Mouse (Mus musculus) embryonic facial prominence, embryonic 12.5 days (tissue): ENCODE measurements at regions not wholly inside any gene's neighbourhood (a gene's known extent, or its start where the extent isn't known, plus 50 kb on each side); places are given as distances from the start of the nearest gene placed in this dataset.

Experiments used
- ATAC-seq: fragments of 200-750 bp; cut with Nextera tagmentation; 2 replicates; pipeline ENCODE4 v1.8.0; 2017; ENCODE audit not compliant: insufficient number of reproducible peaks, insufficient read depth, low FRiP score, low TSS enrichment
- H3K27ac ChIP-seq: fragments of 300-500 bp; sonication (generic); 2 replicates; pipeline ENCODE4 v1.5.1; 2016; ENCODE audit warnings: mild to moderate bottlenecking
- H3K27me3 ChIP-seq: fragments of 300-500 bp; sonication (generic); 2 replicates; pipeline ENCODE4 v1.6.1; 2016; ENCODE audit warnings: mild to moderate bottlenecking, moderate library complexity
- H3K36me3 ChIP-seq: fragments of 300-500 bp; sonication (generic); 2 replicates; pipeline ENCODE4 v1.6.1; 2016; ENCODE audit warnings: mild to moderate bottlenecking
- H3K4me1 ChIP-seq: fragments of 300-500 bp; sonication (generic); 2 replicates; pipeline ENCODE4 v1.6.1; 2016
- H3K4me2 ChIP-seq: fragments of 300-500 bp; sonication (generic); replicated peaks from 2 replicates; pipeline ENCODE4 v1.6.1; 2016; ENCODE audit warnings: mild to moderate bottlenecking, moderate library complexity
- H3K4me3 ChIP-seq: fragments of 300-500 bp; sonication (generic); 2 replicates; pipeline ENCODE4 v1.5.1; 2016; ENCODE audit warnings: mild to moderate bottlenecking
- H3K9ac ChIP-seq: fragments of 300-500 bp; sonication (generic); 2 replicates; pipeline ENCODE4 v1.6.1; 2016; ENCODE audit warnings: mild to moderate bottlenecking, moderate library complexity
- H3K9me3 ChIP-seq: fragments of 300-500 bp; sonication (generic); 2 replicates; pipeline ENCODE4 v1.6.1; 2016; ENCODE audit warnings: mild to moderate bottlenecking, moderate library complexity
- WGBS: fragments of 180-500 bp; shearing (Covaris S2); methylation state at CpG from one replicate; pipeline ENCODE4 v1.1.7; 2016; 5-methylcytosine and 5-hydroxymethylcytosine counted together

- Histone ChIP-seq H3K4me3 (no peak overlapping the region), H3K4me2 (no peak overlapping the region), H3K27me3 (no peaks in the 10 kb centered on the region), H3K9ac (no peak overlapping the region), H3K9me3 (no peaks in the 10 kb centered on the region), H3K4me1 (no peaks in the 10 kb centered on the region), H3K36me3 (no peaks in the 10 kb centered on the region), H3K27ac (no peak overlapping the region)
- 71% methylated on average over 4 of the region's 4 CpGs for WGBS
- no peak for ATAC-seq
These were observed 76.6 kb upstream of the Ifne start for GRCm38 (mm10) chr4:88956605-88957004.

- 14% methylated on average over 7 of the region's 7 CpGs for WGBS
- Histone ChIP-seq H3K4me2 (no peak overlapping the region), H3K9ac (no peak overlapping the region), H3K36me3 (no peaks in the 10 kb centered on the region), H3K27me3 (no peaks in the 10 kb centered on the region), H3K4me1 (no peaks in the 10 kb centered on the region), H3K4me3 (no peak overlapping the region), H3K9me3 (no peaks in the 10 kb centered on the region), H3K27ac (no peak overlapping the region)
- no peak for ATAC-seq
These were observed 76.2 kb upstream of the Ifne start for GRCm38 (mm10) chr4:88956151-88956550.

GRCm38 (mm10) chr4:88955571-88955970, 75.6 kb upstream of the Ifne start:
- H3K27ac ChIP-seq = no peak overlapping the region
- no peak for ATAC-seq
- 78% methylated on average over 7 of the region's 7 CpGs for WGBS
- no peaks in the 10 kb centered on the region for H3K4me1 ChIP-seq
- H3K27me3 ChIP-seq = no peaks in the 10 kb centered on the region
- no peaks in the 10 kb centered on the region for H3K36me3 ChIP-seq
- no peak overlapping the region for H3K9ac ChIP-seq
- no peaks in the 10 kb centered on the region for H3K9me3 ChIP-seq
- no peak overlapping the region for H3K4me3 ChIP-seq
- no peak overlapping the region for H3K4me2 ChIP-seq

- Histone ChIP-seq H3K4me3 (no peak overlapping the region), H3K4me2 (no peak overlapping the region), H3K27ac (no peak overlapping the region), H3K4me1 (no peaks in the 10 kb centered on the region), H3K9ac (no peak overlapping the region), H3K36me3 (no peaks in the 10 kb centered on the region), H3K9me3 (no peaks in the 10 kb centered on the region), H3K27me3 (no peaks in the 10 kb centered on the region)
- 91% methylated on average over 3 of the region's 3 CpGs for WGBS
- ATAC-seq = no peak
These were observed 74.0 kb upstream of the Ifne start for GRCm38 (mm10) chr4:88954045-88954444.

GRCm38 (mm10) chr4:88951034-88951336, 71.0 kb upstream of the Ifne start:
- Histone ChIP-seq H3K4me2 (no peak overlapping the region), H3K4me1 (no peaks in the 10 kb centered on the region), H3K27ac (no peak overlapping the region), H3K9ac (no peak overlapping the region), H3K4me3 (no peak overlapping the region), H3K36me3 (no peaks in the 10 kb centered on the region), H3K9me3 (no peaks in the 10 kb centered on the region), H3K27me3 (no peaks in the 10 kb centered on the region)
- 70% methylated on average over 1 of the region's 1 CpGs for WGBS
- no peak for ATAC-seq

- Histone ChIP-seq H3K9me3 (no peaks in the 10 kb centered on the region), H3K4me1 (no peaks in the 10 kb centered on the region), H3K36me3 (no peaks in the 10 kb centered on the region), H3K27ac (no peak overlapping the region), H3K4me3 (no peak overlapping the region), H3K27me3 (no peaks in the 10 kb centered on the region), H3K4me2 (no peak overlapping the region), H3K9ac (no peak overlapping the region)
- 62% methylated on average over 12 of the region's 12 CpGs for whole genome bisulfite sequencing
- 0 out of 2 replicates have a peak, but pooled peaks have one; percentile 52 for ATAC-seq
These were observed 70.4 kb upstream of the Ifne start for GRCm38 (mm10) chr4:88950181-88951033.

- Histone ChIP-seq H3K4me2 (no peak overlapping the region), H3K27me3 (no peaks in the 10 kb centered on the region), H3K9me3 (no peaks in the 10 kb centered on the region), H3K9ac (no peak overlapping the region), H3K4me1 (no peaks in the 10 kb centered on the region), H3K36me3 (no peaks in the 10 kb centered on the region), H3K4me3 (no peak overlapping the region), H3K27ac (no peak overlapping the region)
- 88% methylated on average over 4 of the region's 4 CpGs for WGBS
- ATAC-seq = no peak
These were observed 68.2 kb upstream of the Ifne start for GRCm38 (mm10) chr4:88948027-88948859.

GRCm38 (mm10) chr4:88941955-88942354, 62.0 kb upstream of the Ifne start:
- 0 out of 2 replicates have a peak, but pooled peaks cover 3% of the 10 kb centered on the region for H3K4me1 ChIP-seq
- no peak overlapping the region for H3K9ac ChIP-seq
- H3K4me2 ChIP-seq = no peak overlapping the region
- H3K4me3 ChIP-seq = no peak overlapping the region
- H3K27ac ChIP-seq = no peak overlapping the region
- 71% methylated on average over 4 of the region's 4 CpGs for WGBS
- peaks cover 22% of the 10 kb centered on the region for H3K27me3 ChIP-seq
- no peaks in the 10 kb centered on the region for H3K36me3 ChIP-seq
- H3K9me3 ChIP-seq = no peaks in the 10 kb centered on the region
- no peak for ATAC-seq

GRCm38 (mm10) chr4:88940670-88941069, 60.7 kb upstream of the Ifne start:
- no peak for ATAC-seq
- Histone ChIP-seq H3K4me3 (no peak overlapping the region), H3K4me2 (no peak overlapping the region), H3K4me1 (0 out of 2 replicates have a peak, but pooled peaks cover 3% of the 10 kb centered on the region), H3K27ac (no peak overlapping the region), H3K27me3 (peaks cover 24% of the 10 kb centered on the region), H3K36me3 (no peaks in the 10 kb centered on the region), H3K9ac (no peak overlapping the region), H3K9me3 (no peaks in the 10 kb centered on the region)
- 73% methylated on average over 2 of the region's 2 CpGs for WGBS

GRCm38 (mm10) chr4:88939397-88939796, 59.4 kb upstream of the Ifne start:
- 0 out of 2 replicates have a peak, but pooled peaks cover 3% of the 10 kb centered on the region for H3K4me1 ChIP-seq
- H3K4me3 ChIP-seq = no peak overlapping the region
- ATAC-seq = no peak
- no peak overlapping the region for H3K9ac ChIP-seq
- 74% methylated on average over 4 of the region's 4 CpGs for WGBS
- peaks cover 26% of the 10 kb centered on the region for H3K27me3 ChIP-seq
- H3K4me2 ChIP-seq = no peak overlapping the region
- no peaks in the 10 kb centered on the region for H3K36me3 ChIP-seq
- H3K9me3 ChIP-seq = no peaks in the 10 kb centered on the region
- no peak overlapping the region for H3K27ac ChIP-seq

- ATAC-seq = 0 out of 2 replicates have a peak, but pooled peaks have one; percentile 11
- peak overlapping the region; percentile 55; the same call in 1 of the 2 replicates for H3K9ac ChIP-seq
- H3K27ac ChIP-seq = no peak overlapping the region
- no peaks in the 10 kb centered on the region for H3K36me3 ChIP-seq
- no peaks in the 10 kb centered on the region for H3K9me3 ChIP-seq
- peak overlapping the region; percentile 98 for H3K4me2 ChIP-seq
- H3K4me3 ChIP-seq = peak overlapping the region; percentile 66
- H3K27me3 ChIP-seq = peaks cover 26% of the 10 kb centered on the region
- H3K4me1 ChIP-seq = 0 out of 2 replicates have a peak, but pooled peaks cover 3% of the 10 kb centered on the region
- WGBS = 6% methylated on average over 11 of the region's 11 CpGs
These were observed 58.7 kb upstream of the Ifne start for GRCm38 (mm10) chr4:88938712-88939032.
